Mouse (Mus musculus): Measurements from ENCODE around the gene Hnrnpf.

GRCm38 (mm10) chr6:117963201-117963600 lies 63.1 kb downstream of the Hnrnpf start:
- TF ChIP-seq POLR2A (IDR thresholded peaks at IDR 0.05; ENCODE audit: low read depth, low read length), result no peak
- no peak for TF ChIP-seq CTCF (IDR thresholded peaks at IDR 0.05; ENCODE audit: extremely low read depth, insufficient read depth, insufficient read length, insufficient replicate concordance)
